Mouse (Mus musculus) MEL (cell line): ENCODE results near the gene Tango2.
A peak's percentile ranks its signal among the peaks of the same experiment; 100 is the strongest.

ENCODE experiments used
- BHLHE40 ChIP-seq: IDR thresholded peaks from 2 replicates; pipeline ENCODE4 v1.6.1; 2012; ENCODE audit warnings: low read depth, mild to moderate bottlenecking, inconsistent platforms, low read length, improper control_type of control experiment, borderline replicate concordance
- CTCF ChIP-seq, 3 experiments: IDR thresholded peaks in 2 of 3; conservative IDR thresholded peaks in 1 of 3; 2 replicates each; pipeline ENCODE4 v1.5.1; 2011 to 2012; ENCODE audit warnings: low read length in 3 of 3, low read depth in 2 of 3, mild to moderate bottlenecking in 2 of 3, improper control_type of control experiment in 1 of 3, inconsistent platforms in 1 of 3, mixed read lengths in 1 of 3, moderate library complexity in 1 of 3; ENCODE audit not compliant: control insufficient read depth in 1 of 3, insufficient read depth in 1 of 3, poor library complexity in 1 of 3, severe bottlenecking in 1 of 3
- ELF1 ChIP-seq: IDR thresholded peaks from 2 replicates; pipeline ENCODE4 v1.6.1; 2014; ENCODE audit warnings: low read depth, mild to moderate bottlenecking, inconsistent platforms, low read length, improper control_type of control experiment, moderate library complexity
- EP300 ChIP-seq, 2 experiments: IDR thresholded peaks; 2 replicates each; pipeline ENCODE4 v1.6.1; 2011; ENCODE audit warnings: improper control_type of control experiment in 2 of 2, low read length in 2 of 2, low read depth in 1 of 2, mild to moderate bottlenecking in 1 of 2
- MAFK ChIP-seq: IDR thresholded peaks from 2 replicates; pipeline ENCODE4 v1.6.1; 2011; ENCODE audit warnings: low read depth, mild to moderate bottlenecking, low read length, improper control_type of control experiment, borderline replicate concordance
- POLR2A ChIP-seq, 2 experiments: IDR thresholded peaks; 2 replicates each; pipeline ENCODE4 v1.6.1; 2011 to 2012; ENCODE audit warnings: low read length in 2 of 2, mild to moderate bottlenecking in 2 of 2, control low read depth in 1 of 2, improper control_type of control experiment in 1 of 2, low read depth in 1 of 2, moderate library complexity in 1 of 2; ENCODE audit not compliant: control insufficient read depth in 1 of 2, insufficient read depth in 1 of 2, poor library complexity in 1 of 2
- POLR2AphosphoS5 ChIP-seq: IDR thresholded peaks from 2 replicates; pipeline ENCODE4 v1.6.1; 2012; ENCODE audit warnings: low read depth, borderline replicate concordance, mild to moderate bottlenecking, inconsistent platforms, low read length, moderate library complexity, mixed read lengths
- SIN3A ChIP-seq: IDR thresholded peaks from 2 replicates; pipeline ENCODE4 v1.6.1; 2012; ENCODE audit warnings: low read length, improper control_type of control experiment, inconsistent platforms
- TAL1 ChIP-seq: IDR thresholded peaks from 2 replicates; pipeline ENCODE4 v1.6.1; 2012; ENCODE audit warnings: mild to moderate bottlenecking, inconsistent platforms, low read length, moderate library complexity, mixed read lengths
- UBTF ChIP-seq: IDR thresholded peaks from 2 replicates; pipeline ENCODE4 v1.6.1; 2012; ENCODE audit warnings: low read depth, mild to moderate bottlenecking, inconsistent platforms, low read length, improper control_type of control experiment, moderate library complexity, borderline replicate concordance; ENCODE audit not compliant: insufficient read depth
- USF2 ChIP-seq, 2 experiments: IDR thresholded peaks; 2 replicates each; pipeline ENCODE4 v1.6.1; 2011 to 2012; ENCODE audit warnings: improper control_type of control experiment in 2 of 2, low read length in 2 of 2, borderline replicate concordance in 1 of 2, inconsistent platforms in 1 of 2, low read depth in 1 of 2, mild to moderate bottlenecking in 1 of 2; ENCODE audit not compliant: insufficient read depth in 1 of 2
- ZMIZ1 ChIP-seq: IDR thresholded peaks from 2 replicates; pipeline ENCODE4 v1.6.1; 2012; ENCODE audit warnings: low read depth, mild to moderate bottlenecking, inconsistent platforms, low read length, improper control_type of control experiment, moderate library complexity
- ZNF384 ChIP-seq: IDR thresholded peaks from 2 replicates; pipeline ENCODE4 v1.6.1; 2012; ENCODE audit warnings: low read depth, mild to moderate bottlenecking, inconsistent platforms, low read length, improper control_type of control experiment

DNA sequence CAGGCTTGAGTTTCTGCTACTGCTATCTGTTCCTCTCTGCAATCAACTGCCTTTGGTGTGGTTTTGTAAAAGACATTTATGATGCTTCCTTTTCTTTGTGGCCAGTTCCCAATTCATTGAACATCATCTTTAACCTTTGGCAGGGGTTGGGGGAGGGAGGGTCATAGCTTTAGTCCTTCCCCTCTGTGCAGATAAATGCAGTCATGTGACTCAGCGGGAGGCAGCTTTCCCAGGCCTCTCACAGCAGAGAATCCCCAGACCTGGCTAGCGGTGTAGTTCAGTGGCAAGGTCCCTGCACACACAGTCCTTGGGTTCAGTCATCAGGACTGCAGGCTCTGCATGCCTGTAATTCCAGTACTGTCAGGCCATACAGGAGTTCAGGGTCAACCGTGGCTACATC is 29.3 kb upstream of the Tango2 start:
- TF ChIP-seq ELF1 (no peak), POLR2A (IDR thresholded peaks at IDR 0.05; ENCODE audit: control insufficient read depth in 1 of 2, insufficient read depth in 1 of 2, low read depth in 1 of 2, low read length in 2 of 2, poor library complexity in 1 of 2) (peak in 1 of 2 experiments; percentile 34; a peak in 1 of 4 replicates), CTCF (IDR thresholded peaks at IDR 0.05 in 2 of 3, conservative IDR thresholded peaks at IDR 0.05 in 1 of 3; ENCODE audit: control insufficient read depth in 1 of 3, insufficient read depth in 1 of 3, low read depth in 2 of 3, low read length in 3 of 3, poor library complexity in 1 of 3, severe bottlenecking in 1 of 3) (no peak), UBTF (no peak), POLR2AphosphoS5 (no peak), ZMIZ1 (no peak), ZNF384 (no peak), EP300 (IDR thresholded peaks at IDR 0.05; ENCODE audit: low read depth in 1 of 2, low read length in 2 of 2) (no peak; a peak in 1 of 4 replicates), TAL1 (no peak), USF2 (IDR thresholded peaks at IDR 0.05; ENCODE audit: borderline replicate concordance in 1 of 2, insufficient read depth in 1 of 2, low read depth in 1 of 2, low read length in 2 of 2) (peak; percentile 21 to 64; a peak in 3 of 4 replicates), BHLHE40 (no peak; the same call in 1 of the 2 replicates), SIN3A (no peak), MAFK (no peak)
